Mouse (Mus musculus) liver, adult 2 months (tissue): ENCODE measurements around the gene C3ar1.

Experiments
- CTCF ChIP-seq: fragments of 200-500 bp; IDR thresholded peaks from 2 replicates; pipeline ENCODE4 v1.5.1; 2011; ENCODE audit warnings: low read depth, low read length, control low read depth
- POLR2A ChIP-seq: fragments of 200-500 bp; IDR thresholded peaks from 2 replicates; pipeline ENCODE4 v1.6.1; 2011; ENCODE audit warnings: low read length, control low read depth; ENCODE audit not compliant: insufficient read depth; ENCODE audit errors: extremely low read depth

- TF ChIP-seq CTCF, result no peak
- no peak for TF ChIP-seq POLR2A
These were observed 54.6 kb downstream of the C3ar1 start, which contains the start of gene Slc2a3 for GRCm38 (mm10) chr6:122801301-122801800.
